Mouse (Mus musculus) liver, embryonic 14.5 days (tissue): ENCODE results near the gene Timp3.

Experiments used
- CTCF ChIP-seq: IDR thresholded peaks from 2 replicates; pipeline ENCODE4 v1.5.1; 2016; ENCODE audit warnings: antibody characterized with exemption, low read depth, control low read depth
- EP300 ChIP-seq: IDR thresholded peaks from 2 replicates; pipeline ENCODE4 v1.6.1; 2016; ENCODE audit warnings: antibody characterized with exemption, low read depth

GRCm38 (mm10) chr10:86338121-86338715 is 38.0 kb downstream of the Timp3 start:
- TF ChIP-seq CTCF (no peak), EP300 (no peak)
